Mouse (Mus musculus) splenic B cell, adult 2 months (primary cell): ENCODE data around the gene Ipmk.
A peak's percentile ranks its signal among the peaks of the same experiment; 100 is the strongest.

ENCODE experiments used
- DNase-seq: peaks from one replicate; pipeline ENCODE4 v3.0.0-alpha.2; 2011; ENCODE audit warnings: low read depth, low spot score
- H3K27me3 ChIP-seq: 2 replicates; pipeline ENCODE4 v1.6.1; 2012; ENCODE audit warnings: mild to moderate bottlenecking, low read length, moderate library complexity, mixed read lengths; ENCODE audit not compliant: control insufficient read depth, poor library complexity, insufficient read depth, severe bottlenecking
- H3K36me3 ChIP-seq: 2 replicates; pipeline ENCODE4 v1.6.1; 2012; ENCODE audit warnings: mild to moderate bottlenecking, low read length, moderate library complexity, mixed read lengths; ENCODE audit not compliant: control insufficient read depth, poor library complexity, insufficient read depth, severe bottlenecking

Ipmk gene

GRCm38 (mm10) chr10:71347509-71347949 is at the start of gene Ipmk:
Gene Ipmk, plus strand, starts transcription at chr10:71347763.
- peak; percentile 97 for DNase-seq
- H3K36me3 ChIP-seq: no peaks in the 10 kb centered on the region
- H3K27me3 ChIP-seq: no peaks in the 10 kb centered on the region

- no peaks in the 10 kb centered on the region for H3K36me3 ChIP-seq
- DNase-seq: no peak
- no peaks in the 10 kb centered on the region for H3K27me3 ChIP-seq
Measured at GRCm38 (mm10) chr10:71300161-71300560, 47.4 kb upstream of the Ipmk start.

GRCm38 (mm10) chr10:71302490-71302889 is 45.1 kb upstream of the Ipmk start:
- no peaks in the 10 kb centered on the region for H3K27me3 ChIP-seq
- DNase-seq: peak; percentile 75

GRCm38 (mm10) chr10:71306190-71306589 is 41.4 kb upstream of the Ipmk start:
- DNase-seq: peak; percentile 77
- H3K36me3 ChIP-seq: no peaks in the 10 kb centered on the region
- no peaks in the 10 kb centered on the region for H3K27me3 ChIP-seq

More at GRCm38 (mm10) chr10:71302490-71302889, 45.1 kb upstream of the Ipmk start:
- H3K36me3 ChIP-seq: no peaks in the 10 kb centered on the region

GRCm38 (mm10) chr10:71306759-71307158 is 40.8 kb upstream of the Ipmk start:
- no peaks in the 10 kb centered on the region for H3K27me3 ChIP-seq
- DNase-seq: peak; percentile 29

GRCm38 (mm10) chr10:71308199-71308598 is 39.4 kb upstream of the Ipmk start:
- Histone ChIP-seq H3K36me3 (no peaks in the 10 kb centered on the region), H3K27me3 (no peaks in the 10 kb centered on the region)
- no peak for DNase-seq

More at GRCm38 (mm10) chr10:71306759-71307158, 40.8 kb upstream of the Ipmk start:
- H3K36me3 ChIP-seq: no peaks in the 10 kb centered on the region

GRCm38 (mm10) chr10:71310288-71310687 is 37.3 kb upstream of the Ipmk start:
- Histone ChIP-seq H3K36me3 (no peaks in the 10 kb centered on the region), H3K27me3 (no peaks in the 10 kb centered on the region)
- DNase-seq: no peak

GRCm38 (mm10) chr10:71314596-71314995 is 33.0 kb upstream of the Ipmk start:
- DNase-seq: no peak
- H3K36me3 ChIP-seq: no peaks in the 10 kb centered on the region
- H3K27me3 ChIP-seq: no peaks in the 10 kb centered on the region

- Histone ChIP-seq H3K36me3 (no peaks in the 10 kb centered on the region), H3K27me3 (no peaks in the 10 kb centered on the region)
- DNase-seq: no peak
Measured at GRCm38 (mm10) chr10:71316056-71316455, 31.5 kb upstream of the Ipmk start.

GRCm38 (mm10) chr10:71316497-71316896 is 31.1 kb upstream of the Ipmk start:
- H3K27me3 ChIP-seq: no peaks in the 10 kb centered on the region
- DNase-seq: no peak
- H3K36me3 ChIP-seq: no peaks in the 10 kb centered on the region

- Histone ChIP-seq H3K27me3 (no peaks in the 10 kb centered on the region), H3K36me3 (no peaks in the 10 kb centered on the region)
- DNase-seq: no peak
Measured at GRCm38 (mm10) chr10:71323669-71324068, 23.9 kb upstream of the Ipmk start.

- DNase-seq: no peak
- Histone ChIP-seq H3K36me3 (no peaks in the 10 kb centered on the region), H3K27me3 (no peaks in the 10 kb centered on the region)
Measured at GRCm38 (mm10) chr10:71326123-71326522, 21.4 kb upstream of the Ipmk start.

- DNase-seq: peak; percentile 82
- Histone ChIP-seq H3K27me3 (no peaks in the 10 kb centered on the region), H3K36me3 (no peaks in the 10 kb centered on the region)
Measured at GRCm38 (mm10) chr10:71326789-71327188, 20.8 kb upstream of the Ipmk start.

- Histone ChIP-seq H3K27me3 (no peaks in the 10 kb centered on the region), H3K36me3 (0 out of 2 replicates have a peak, but pooled peaks cover 1% of the 10 kb centered on the region)
- no peak for DNase-seq
Measured at GRCm38 (mm10) chr10:71327386-71327785, 20.2 kb upstream of the Ipmk start.

GRCm38 (mm10) chr10:71328382-71328781 is 19.2 kb upstream of the Ipmk start:
- H3K27me3 ChIP-seq: no peaks in the 10 kb centered on the region

GRCm38 (mm10) chr10:71328870-71329269 is 18.7 kb upstream of the Ipmk start:
- 0 out of 2 replicates have a peak, but pooled peaks cover 3% of the 10 kb centered on the region for H3K36me3 ChIP-seq
- DNase-seq: no peak
- H3K27me3 ChIP-seq: no peaks in the 10 kb centered on the region

More at GRCm38 (mm10) chr10:71328382-71328781, 19.2 kb upstream of the Ipmk start:
- 0 out of 2 replicates have a peak, but pooled peaks cover 3% of the 10 kb centered on the region for H3K36me3 ChIP-seq
- peak; percentile 36 for DNase-seq
